Mouse (Mus musculus) limb, embryonic 14.5 days (tissue): ENCODE results near the gene Gga1. TPM values are rescaled to one million over a fixed set of nuclear protein-coding genes. Genes with fewer than 3 reads are reported as not detected.

Experiments
- ATAC-seq: fragments of 200-750 bp; cut with Nextera tagmentation; 2 replicates; pipeline ENCODE4 v1.8.0; 2017; ENCODE audit warnings: low read depth, moderate number of reproducible peaks, moderate TSS enrichment; ENCODE audit not compliant: low FRiP score
- DNase-seq: peaks from one replicate; pipeline ENCODE4 v3.0.0-alpha.2; 2015; ENCODE audit warnings: low spot score
- H3K27ac ChIP-seq: fragments of 300-500 bp; sonication (generic); replicated peaks from 2 replicates; pipeline ENCODE4 v1.5.1; 2014; ENCODE audit warnings: low read depth, mild to moderate bottlenecking, low read length, moderate library complexity, mixed read lengths
- H3K27me3 ChIP-seq: fragments of 300-500 bp; sonication (generic); 2 replicates; pipeline ENCODE4 v1.6.1; 2014; ENCODE audit warnings: low read length, mixed read lengths; ENCODE audit not compliant: control insufficient read depth, insufficient read depth
- H3K36me3 ChIP-seq: fragments of 300-500 bp; sonication (generic); 2 replicates; pipeline ENCODE4 v1.6.1; 2014; ENCODE audit warnings: mild to moderate bottlenecking, low read length, moderate library complexity, mixed read lengths; ENCODE audit not compliant: control insufficient read depth, insufficient read depth
- H3K4me1 ChIP-seq: fragments of 300-500 bp; sonication (generic); 2 replicates; pipeline ENCODE4 v1.6.1; 2014; ENCODE audit warnings: antibody characterized with exemption, low read length, mixed read lengths; ENCODE audit not compliant: control insufficient read depth, insufficient read depth
- H3K4me2 ChIP-seq: fragments of 300-500 bp; sonication (generic); replicated peaks from 2 replicates; pipeline ENCODE4 v1.6.1; 2014; ENCODE audit warnings: low read depth, mild to moderate bottlenecking, low read length, moderate library complexity; ENCODE audit not compliant: severe bottlenecking
- H3K4me3 ChIP-seq: fragments of 300-500 bp; sonication (generic); replicated peaks from 2 replicates; pipeline ENCODE4 v1.5.1; 2014; ENCODE audit warnings: low read length
- H3K9ac ChIP-seq: fragments of 300-500 bp; sonication (generic); 2 replicates; pipeline ENCODE4 v1.6.1; 2014; ENCODE audit warnings: mild to moderate bottlenecking, low read depth, low read length, moderate library complexity; ENCODE audit not compliant: severe bottlenecking
- H3K9me3 ChIP-seq: fragments of 300-500 bp; sonication (generic); 2 replicates; pipeline ENCODE4 v1.6.1; 2016; ENCODE audit warnings: low read length; ENCODE audit not compliant: control insufficient read depth
- POLR2A ChIP-seq: fragments of 200-500 bp; IDR thresholded peaks from 2 replicates; pipeline ENCODE4 v1.8.0; 2012; ENCODE audit warnings: inconsistent platforms, mild to moderate bottlenecking, moderate library complexity, borderline replicate concordance; ENCODE audit not compliant: insufficient read depth, insufficient read length; ENCODE audit errors: extremely low read depth
- WGBS: fragments of 180-500 bp; shearing (Covaris S2); extraction: QIAGEN DNeasy Blood & Tissue Kit; methylation state at CpG from one replicate; pipeline ENCODE4 v1.1.7; 2014; 5-methylcytosine and 5-hydroxymethylcytosine counted together
- polyA plus RNA-seq, 2 experiments: library from polyadenylated mRNA; depleted of rRNA in 1 of 2; stranded (reverse) in 1 of 2; unstranded in 1 of 2; fragments of >200 nt; fragmentation: Nextera tagmentation in 1 of 2; extraction: Ambion mirVana in 1 of 2; gene quantifications; 2 replicates each; pipeline versions ENCODE4 v1.2.1 to v1.2.3; 2012 to 2014

Gga1 gene
- polyA plus RNA-seq, 2 experiments = 43.6 to 60.6 TPM

- no peaks in the 10 kb centered on the region for H3K9me3 ChIP-seq
- no peak overlapping the region for H3K4me2 ChIP-seq
- H3K4me1 ChIP-seq = peaks cover 10% of the 10 kb centered on the region
- 83% methylated on average over 3 of the region's 3 CpGs for WGBS
- no peak overlapping the region for H3K9ac ChIP-seq
- H3K4me3 ChIP-seq = no peak overlapping the region
- no peaks in the 10 kb centered on the region for H3K27me3 ChIP-seq
- ATAC-seq (no peak), DNase-seq (no peak)
- no peak for TF ChIP-seq POLR2A
- H3K27ac ChIP-seq = no peak overlapping the region
- H3K36me3 ChIP-seq = peaks cover 64% of the 10 kb centered on the region
These were observed 4.8 kb downstream of the Gga1 start for GRCm38 (mm10) chr15:78881828-78882227.

- Histone ChIP-seq H3K9ac (no peak overlapping the region), H3K36me3 (peaks cover 89% of the 10 kb centered on the region), H3K4me3 (no peak overlapping the region), H3K27ac (no peak overlapping the region), H3K9me3 (no peaks in the 10 kb centered on the region), H3K4me2 (no peak overlapping the region), H3K4me1 (no peaks in the 10 kb centered on the region), H3K27me3 (no peaks in the 10 kb centered on the region)
- no peak for TF ChIP-seq POLR2A
- DNase-seq = no peak
- ATAC-seq = no peak
- WGBS = 30% methylated on average over 12 of the region's 13 CpGs
These were observed 12.4 kb downstream of the Gga1 start for GRCm38 (mm10) chr15:78889401-78889853.

GRCm38 (mm10) chr15:78892440-78892839 lies 15.4 kb downstream of the Gga1 start:
- ATAC-seq = no peak; the same call in 1 of the 2 replicates
- Histone ChIP-seq H3K36me3 (peaks cover 70% of the 10 kb centered on the region), H3K4me3 (no peak overlapping the region), H3K4me1 (peaks cover 3% of the 10 kb centered on the region; the same call in 1 of the 2 replicates), H3K4me2 (no peak overlapping the region), H3K27me3 (no peaks in the 10 kb centered on the region), H3K9ac (no peak overlapping the region), H3K9me3 (no peaks in the 10 kb centered on the region), H3K27ac (no peak overlapping the region)
- 47% methylated on average over 7 of the region's 7 CpGs for WGBS
- DNase-seq = no peak
- TF ChIP-seq POLR2A = no peak

GRCm38 (mm10) chr15:78894726-78895125 lies 17.7 kb downstream of the Gga1 start:
- no peak for ATAC-seq
- H3K9ac ChIP-seq = 0 out of 2 replicates have a peak overlapping the region, but pooled peaks have one; percentile 7
- no peak for DNase-seq
- no peaks in the 10 kb centered on the region for H3K9me3 ChIP-seq
- peaks cover 15% of the 10 kb centered on the region; the same call in 1 of the 2 replicates for H3K4me1 ChIP-seq
- 77% methylated on average over 13 of the region's 13 CpGs for WGBS
- no peaks in the 10 kb centered on the region for H3K27me3 ChIP-seq
- TF ChIP-seq POLR2A = no peak
- no peak overlapping the region for H3K4me2 ChIP-seq
- H3K27ac ChIP-seq = 0 out of 2 replicates have a peak overlapping the region, but pooled peaks have one; percentile 39
- H3K4me3 ChIP-seq = no peak overlapping the region
- peaks cover 53% of the 10 kb centered on the region for H3K36me3 ChIP-seq

- 88% methylated on average over 2 of the region's 2 CpGs for WGBS
These were observed 18.8 kb downstream of the Gga1 start for GRCm38 (mm10) chr15:78895741-78896140.

More at GRCm38 (mm10) chr15:78895741-78896140, 18.8 kb downstream of the Gga1 start:
- Histone ChIP-seq H3K9me3 (no peaks in the 10 kb centered on the region), H3K36me3 (peaks cover 48% of the 10 kb centered on the region), H3K4me1 (peaks cover 17% of the 10 kb centered on the region), H3K27ac (no peak overlapping the region), H3K4me3 (no peak overlapping the region), H3K27me3 (no peaks in the 10 kb centered on the region), H3K9ac (no peak overlapping the region), H3K4me2 (no peak overlapping the region)
- ATAC-seq (no peak), DNase-seq (no peak)
- TF ChIP-seq POLR2A = no peak
